Comparison of ENCODE assay signal across 9 mouse cellular contexts in the genomic region with DNA sequence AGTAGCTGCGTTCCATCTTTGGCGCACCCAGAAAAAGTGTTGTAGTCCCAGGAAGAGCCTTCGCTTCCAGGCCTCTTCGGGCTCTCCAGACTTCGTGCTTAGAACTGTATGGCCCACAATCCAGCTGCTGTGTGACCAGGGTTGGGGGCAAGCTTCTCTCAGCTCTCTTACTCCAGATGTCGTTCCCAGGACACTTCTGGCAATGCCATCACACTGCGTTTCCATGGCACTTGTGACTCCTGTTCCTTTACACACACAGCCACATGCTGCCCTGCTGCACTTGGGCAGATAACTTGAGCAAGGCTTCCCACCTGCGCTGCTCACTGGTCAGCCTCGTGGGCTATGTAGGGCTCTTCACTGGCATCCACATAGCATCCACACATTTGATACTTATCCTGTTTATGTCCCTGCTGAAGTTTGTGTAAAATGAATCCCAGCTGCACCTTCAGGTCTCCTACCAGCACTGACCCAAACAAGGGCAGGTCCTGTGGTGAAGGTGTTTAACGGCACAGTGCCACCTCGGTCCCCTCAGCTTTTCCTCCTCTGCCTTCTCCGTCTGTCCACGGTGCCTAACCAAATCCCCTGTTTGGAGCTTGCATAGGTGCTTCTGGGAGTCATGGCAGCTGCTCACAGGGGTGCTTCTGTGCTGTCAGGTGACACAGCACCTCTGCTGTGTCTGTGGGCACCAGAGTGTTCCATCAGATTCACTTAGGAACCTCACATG. TPM values are rescaled to one million over a fixed set of nuclear protein-coding genes. Genes with fewer than 3 reads are reported as not detected.
DNase-seq lines count a peak whose midpoint lies in the region; ATAC-seq and TF ChIP-seq lines count a peak whose summit lies in the region.
"Had no signal": no experiment of that assay in that cellular context is flagged by ENCODE, and none has a peak within 500 bp of the region (broad histone marks: within the 10 kb centered on the region; RNA-seq: fewer than 3 reads in every experiment).

No protein-coding gene starts in this region.

- no peaks in the 10 kb centered on the region for H3K27me3 ChIP-seq in kidney, adult 2 months (replicated peaks; ENCODE audit: control insufficient read depth, insufficient read depth, low read length)
- H3K27me3 ChIP-seq in hindbrain, embryonic 10.5 days (ENCODE audit: insufficient read depth, poor library complexity, severe bottlenecking) = no peaks in the 10 kb centered on the region
- no peaks in the 10 kb centered on the region for H3K27me3 ChIP-seq in midbrain, embryonic 12.5 days

- 69% methylated on average over 13 of the region's 13 CpGs for WGBS in kidney, adult 2 months
- WGBS in hindbrain, embryonic 10.5 days = 88% methylated on average over 13 of the region's 13 CpGs
- 90% methylated on average over 13 of the region's 13 CpGs for WGBS in midbrain, embryonic 12.5 days

- H3K27ac ChIP-seq in kidney, adult 2 months (ENCODE audit: insufficient read depth, low read depth, low read length) = peak overlapping the region; percentile 96
- peak overlapping the region; percentile 98 for H3K27ac ChIP-seq in cortical plate, adult 2 months (ENCODE audit: insufficient read depth, low read length)
- H3K27ac ChIP-seq in hindbrain, embryonic 10.5 days = peak overlapping the region; percentile 91
- H3K27ac ChIP-seq in midbrain, embryonic 12.5 days (replicated peaks) = 0 out of 2 replicates have a peak overlapping the region, but pooled peaks have one; percentile 92

- no peak for TF ChIP-seq CTCF in kidney, adult 2 months (conservative IDR thresholded peaks at IDR 0.05; ENCODE audit: insufficient read depth, insufficient read length, low read depth, low read length)
- no peak for TF ChIP-seq CTCF in cortical plate, adult 2 months (IDR thresholded peaks at IDR 0.05; ENCODE audit: extremely low read depth, insufficient read depth, low read length)

- no peak for ATAC-seq in midbrain, embryonic 12.5 days (ENCODE audit: low FRiP score, low read depth)

- DNase-seq in kidney, adult 2 months = no peak
- DNase-seq in kidney, adult 18-20 months = no peak
- no peak for DNase-seq in hindbrain, embryonic 10.5 days (ENCODE audit: low spot score)
- no peak for DNase-seq in adrenal gland, postnatal 36 days
- DNase-seq in ovary, postnatal 36 days (ENCODE audit: low spot score) = no peak
- no peak for DNase-seq in frontal cortex, postnatal 10 days (ENCODE audit: low spot score in 2 of 2)

- TF ChIP-seq POLR2A in kidney, adult 2 months (IDR thresholded peaks at IDR 0.05; ENCODE audit: low read depth, low read length) = no peak
- TF ChIP-seq POLR2A in cortical plate, adult 2 months (IDR thresholded peaks at IDR 0.05; ENCODE audit: extremely low read depth, insufficient read depth, low read length) = no peak

- H3K9ac ChIP-seq in midbrain, embryonic 12.5 days (replicated peaks) = no peak overlapping the region

- no peaks in the 10 kb centered on the region; the same call in 1 of the 2 replicates for H3K36me3 ChIP-seq in kidney, adult 2 months (ENCODE audit: control insufficient read depth, insufficient read depth, low read length)
- peaks cover 10% of the 10 kb centered on the region for H3K36me3 ChIP-seq in hindbrain, embryonic 10.5 days
- H3K36me3 ChIP-seq in midbrain, embryonic 12.5 days = peaks cover 9% of the 10 kb centered on the region

- no peak overlapping the region for H3K4me3 ChIP-seq in kidney, adult 2 months (ENCODE audit: insufficient read depth, low read depth, low read length)
- no peak overlapping the region for H3K4me3 ChIP-seq in cortical plate, adult 2 months (ENCODE audit: insufficient read depth, low read length)
- no peak overlapping the region for H3K4me3 ChIP-seq in hindbrain, embryonic 10.5 days
- no peak overlapping the region for H3K4me3 ChIP-seq in midbrain, embryonic 12.5 days

- H3K4me1 ChIP-seq in kidney, adult 2 months (ENCODE audit: control insufficient read depth, insufficient read depth, low read length) = peaks cover 34% of the 10 kb centered on the region
- H3K4me1 ChIP-seq in cortical plate, adult 2 months (ENCODE audit: control insufficient read depth, insufficient read depth, low read length) = peaks cover 12% of the 10 kb centered on the region
- H3K4me1 ChIP-seq in hindbrain, embryonic 10.5 days (replicated peaks) = peaks cover 52% of the 10 kb centered on the region
- peaks cover 51% of the 10 kb centered on the region for H3K4me1 ChIP-seq in midbrain, embryonic 12.5 days

- H3K4me2 ChIP-seq in midbrain, embryonic 12.5 days (replicated peaks) = no peak overlapping the region

- no peaks in the 10 kb centered on the region for H3K9me3 ChIP-seq in hindbrain, embryonic 10.5 days
- H3K9me3 ChIP-seq in midbrain, embryonic 12.5 days = no peaks in the 10 kb centered on the region

RNA-seq across cellular contexts. Expression of gene Hacl1, which starts 22.5 kb away (rescaled TPM):
- polyA plus RNA-seq in kidney, adult 2 months (2012; rRNA removed) = 129 and 154 TPM in 2 replicates
- 11.2 and 11.3 TPM in 2 replicates for polyA plus RNA-seq in cortical plate, adult 2 months (2012; rRNA removed)
- polyA plus RNA-seq in hindbrain, embryonic 10.5 days (2016; fragmentation: Nextera tagmentation; extraction: Ambion mirVana) = 8.2 and 8.8 TPM in 2 replicates
- 8.7 and 12.7 TPM in 2 replicates for polyA plus RNA-seq in midbrain, embryonic 12.5 days (2016; fragmentation: Nextera tagmentation; extraction: Ambion mirVana)
- total RNA-seq in adrenal gland, postnatal 36 days (2021) = 10 to 100 TPM; 27.4 to 66.4 TPM

RNA-seq across cellular contexts. Expression of gene Btd, which starts 22.7 kb away (rescaled TPM):
- polyA plus RNA-seq in kidney, adult 2 months (2012; rRNA removed) = 119 and 134 TPM in 2 replicates
- 15.7 and 19.6 TPM in 2 replicates for polyA plus RNA-seq in cortical plate, adult 2 months (2012; rRNA removed)
- 14.0 and 14.3 TPM in 2 replicates for polyA plus RNA-seq in hindbrain, embryonic 10.5 days (2016; fragmentation: Nextera tagmentation; extraction: Ambion mirVana)
- 13.7 and 15.7 TPM in 2 replicates for polyA plus RNA-seq in midbrain, embryonic 12.5 days (2016; fragmentation: Nextera tagmentation; extraction: Ambion mirVana)
- total RNA-seq in adrenal gland, postnatal 36 days (2021) = 10 to 100 TPM; 48.3 to 73.1 TPM

RNA-seq across cellular contexts. Expression of gene Gm49387, which starts 22.9 kb away (rescaled TPM):
- not detected in 2 replicates for polyA plus RNA-seq in kidney, adult 2 months (2012; rRNA removed)
- polyA plus RNA-seq in cortical plate, adult 2 months (2012; rRNA removed) = not detected in 2 replicates
- polyA plus RNA-seq in hindbrain, embryonic 10.5 days (2016; fragmentation: Nextera tagmentation; extraction: Ambion mirVana) = 0.95 TPM in 1 of 2 replicates, not detected in the other
- polyA plus RNA-seq in midbrain, embryonic 12.5 days (2016; fragmentation: Nextera tagmentation; extraction: Ambion mirVana) = 0.79 TPM in 1 of 2 replicates, not detected in the other
- not detected for total RNA-seq in adrenal gland, postnatal 36 days (2021)
- total RNA-seq: hematopoietic stem cell, adult 5-6 weeks had no signal
